Mouse (Mus musculus) spleen, adult 2 months (tissue): ENCODE data around the gene Hspb8.

Source experiments
- CTCF ChIP-seq: fragments of 200-500 bp; IDR thresholded peaks from 2 replicates; pipeline ENCODE4 v1.5.1; 2011; ENCODE audit warnings: mild to moderate bottlenecking, inconsistent platforms; ENCODE audit not compliant: insufficient read depth, insufficient read length, insufficient replicate concordance; ENCODE audit errors: extremely low read depth
- POLR2A ChIP-seq: fragments of 200-500 bp; IDR thresholded peaks from 2 replicates; pipeline ENCODE4 v1.6.1; 2011; ENCODE audit warnings: low read depth, low read length, inconsistent platforms

DNA sequence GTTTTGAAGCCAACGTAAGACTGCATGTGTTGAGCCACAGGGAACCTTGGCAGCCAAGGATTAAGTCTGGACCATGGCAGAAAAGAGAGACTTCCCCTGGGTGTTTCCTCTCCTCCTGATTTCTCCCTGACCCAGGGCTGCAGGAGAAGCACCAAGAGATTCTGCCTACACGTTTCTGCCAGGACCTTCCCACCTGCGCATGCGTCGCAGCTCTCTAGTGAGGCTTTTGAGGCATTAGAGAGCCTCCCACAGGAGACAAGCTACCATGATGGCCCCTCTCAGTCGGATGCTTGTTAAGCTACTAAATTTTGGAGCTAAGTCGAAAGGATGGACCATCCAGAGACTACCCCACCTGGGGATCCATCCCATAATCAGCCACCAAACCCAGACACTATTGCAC is 35.1 kb upstream of the Hspb8 start:
- no peak for TF ChIP-seq CTCF
- TF ChIP-seq POLR2A: no peak
